Mouse (Mus musculus) heart, adult 2 months (tissue): Measurements from ENCODE around the gene Adat3.

Experiments
- CTCF ChIP-seq: fragments of 200-600 bp; IDR thresholded peaks from 2 replicates; pipeline ENCODE4 v1.8.1; 2022; ENCODE audit warnings: antibody characterized with exemption, mild to moderate bottlenecking, moderate library complexity
- EP300 ChIP-seq: fragments of 200-500 bp; IDR thresholded peaks from 2 replicates; pipeline ENCODE4 v1.6.1; 2011; ENCODE audit warnings: low read depth, low read length, control low read depth; ENCODE audit not compliant: insufficient read depth
- POLR2A ChIP-seq: fragments of 200-500 bp; IDR thresholded peaks from 2 replicates; pipeline ENCODE4 v1.6.1; 2011; ENCODE audit warnings: mild to moderate bottlenecking, low read depth, low read length, control low read depth; ENCODE audit not compliant: insufficient read depth

DNA sequence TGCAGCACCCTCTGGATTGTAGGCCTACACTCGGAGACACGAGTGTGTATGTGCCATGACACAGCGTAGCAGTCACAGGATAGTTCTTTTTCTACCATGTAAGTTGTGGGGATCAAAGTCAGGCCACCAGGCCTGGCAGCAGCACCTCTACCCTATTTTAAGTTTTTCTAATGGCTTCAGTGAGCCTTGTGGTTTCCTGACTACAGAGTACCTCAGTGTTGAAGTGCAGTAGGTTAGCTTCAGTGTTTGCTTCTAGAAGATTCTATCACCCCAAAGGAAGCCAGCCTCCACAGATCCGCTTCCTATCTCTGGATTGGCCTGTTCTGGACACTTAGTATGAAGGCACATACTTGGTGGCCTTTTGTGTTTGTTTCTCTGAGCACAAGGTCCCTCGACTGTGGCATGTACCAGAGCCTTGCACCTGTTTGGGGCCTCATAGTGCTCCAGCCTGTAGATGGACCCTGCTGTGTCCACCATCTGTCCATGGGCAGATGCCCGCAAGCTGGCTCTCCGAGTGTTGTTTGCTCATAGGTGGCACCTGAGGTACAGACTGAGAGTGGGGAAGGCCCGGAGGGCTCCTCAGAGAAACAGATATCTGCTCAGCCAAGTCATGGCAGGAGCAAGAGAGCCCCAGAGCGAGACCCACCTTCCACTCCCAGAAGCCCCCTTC is 7.6 kb downstream of the Adat3 start:
- no peak for TF ChIP-seq CTCF
- TF ChIP-seq POLR2A, result no peak
- TF ChIP-seq EP300, result no peak
